Mouse (Mus musculus) regulatory T cell (primary cell): ENCODE data around the gene Rgs3.

Experiments used
- in situ Hi-C: fragments of 300-600 bp; cut with MboI, MseI; formaldehyde crosslinking; loops from one replicate; pipeline ENCODE4 v1.15.1; 2025; ENCODE audit warnings: high pct_unique_total_duplicates

Rgs3 gene

GRCm38 (mm10) chr4:62685268-62685667 is 125.6 kb downstream of the Rgs3 start:
- in situ Hi-C loops = loop anchor here (25.0 kb wide), 1 partner anchor 123 kb away; the partner anchor contains the start of gene Rgs3

- in situ Hi-C loops = loop anchor here (25.0 kb wide), 1 partner anchor 124 kb away; the partner anchor contains the start of gene Rgs3
These were observed 127.1 kb downstream of the Rgs3 start for GRCm38 (mm10) chr4:62686769-62687168.

GRCm38 (mm10) chr4:62688142-62688541 is 128.5 kb downstream of the Rgs3 start:
- in situ Hi-C loops = loop anchor here (25.0 kb wide), 1 partner anchor 126 kb away; the partner anchor contains the start of gene Rgs3

GRCm38 (mm10) chr4:62690997-62691396 is 131.3 kb downstream of the Rgs3 start:
- in situ Hi-C loops = loop anchor here (10.0 to 25.0 kb wide), 2 partner anchors 64 to 129 kb away; partner anchors contain the start of gene Rgs3

GRCm38 (mm10) chr4:62691625-62692024 is 132.0 kb downstream of the Rgs3 start:
- in situ Hi-C loops = loop anchor here (10.0 to 25.0 kb wide), 2 partner anchors 63 to 129 kb away; partner anchors contain the start of gene Rgs3

GRCm38 (mm10) chr4:62693839-62694238 is 134.2 kb downstream of the Rgs3 start:
- in situ Hi-C loops = loop anchor here (10.0 to 25.0 kb wide), 2 partner anchors 61 to 132 kb away; partner anchors contain the start of gene Rgs3

GRCm38 (mm10) chr4:62694703-62695439 is 135.2 kb downstream of the Rgs3 start:
- in situ Hi-C loops = loop anchor here (10.0 to 25.0 kb wide), 2 partner anchors 60 to 133 kb away; partner anchors contain the start of gene Rgs3

GRCm38 (mm10) chr4:62695523-62695922 is 135.9 kb downstream of the Rgs3 start:
- in situ Hi-C loops = loop anchor here (10.0 to 25.0 kb wide), 2 partner anchors 59 to 133 kb away; partner anchors contain the start of gene Rgs3

GRCm38 (mm10) chr4:62695946-62696345 is 136.3 kb downstream of the Rgs3 start:
- in situ Hi-C loops = loop anchor here (10.0 to 25.0 kb wide), 2 partner anchors 59 to 134 kb away; partner anchors contain the start of gene Rgs3

GRCm38 (mm10) chr4:62696699-62697404 is 137.2 kb downstream of the Rgs3 start:
- in situ Hi-C loops = loop anchor here (10.0 to 25.0 kb wide), 2 partner anchors 58 to 135 kb away; partner anchors contain the start of gene Rgs3

- in situ Hi-C loops = loop anchor here (10.0 to 25.0 kb wide), 2 partner anchors 57 to 135 kb away; partner anchors contain the start of gene Rgs3
These were observed 137.8 kb downstream of the Rgs3 start for GRCm38 (mm10) chr4:62697469-62697868.

- in situ Hi-C loops = loop anchor here (10.0 to 25.0 kb wide), 2 partner anchors 56 to 136 kb away; partner anchors contain the start of gene Rgs3
These were observed 138.9 kb downstream of the Rgs3 start for GRCm38 (mm10) chr4:62698521-62698920.

GRCm38 (mm10) chr4:62699191-62699812 is 139.7 kb downstream of the Rgs3 start:
- in situ Hi-C loops = loop anchor here (10.0 to 25.0 kb wide), 2 partner anchors 55 to 137 kb away; partner anchors contain the start of gene Rgs3

- in situ Hi-C loops = no loop called here
These were observed 140.8 kb downstream of the Rgs3 start for GRCm38 (mm10) chr4:62700426-62700825.

GRCm38 (mm10) chr4:62703151-62703550 is 143.5 kb downstream of the Rgs3 start:
- in situ Hi-C loops = no loop called here

- in situ Hi-C loops = no loop called here
These were observed 144.6 kb downstream of the Rgs3 start for GRCm38 (mm10) chr4:62704204-62704603.

- in situ Hi-C loops = no loop called here
These were observed 145.4 kb downstream of the Rgs3 start for GRCm38 (mm10) chr4:62705013-62705412.

- in situ Hi-C loops = no loop called here
These were observed 146.1 kb downstream of the Rgs3 start for GRCm38 (mm10) chr4:62705749-62706148.

- in situ Hi-C loops = no loop called here
These were observed 148.4 kb downstream of the Rgs3 start for GRCm38 (mm10) chr4:62708084-62708483.

GRCm38 (mm10) chr4:62708994-62709393 is 149.3 kb downstream of the Rgs3 start:
- in situ Hi-C loops = no loop called here

GRCm38 (mm10) chr4:62709448-62709847 is 149.8 kb downstream of the Rgs3 start:
- in situ Hi-C loops = no loop called here
